Mouse (Mus musculus) heart, postnatal 0 days (tissue): ENCODE data around the gene Gm525. TPM values are rescaled to one million over a fixed set of nuclear protein-coding genes. Genes with fewer than 3 reads are reported as not detected.
A peak's percentile ranks its signal among the peaks of the same experiment; 100 is the strongest.

ENCODE experiments used
- ATAC-seq: fragments of 200-750 bp; cut with Nextera tagmentation; 2 replicates; pipeline ENCODE4 v1.8.0; 2017; ENCODE audit warnings: low read depth, moderate number of reproducible peaks, moderate library complexity; ENCODE audit not compliant: insufficient read depth
- DNase-seq: peaks from one replicate; pipeline ENCODE4 v3.0.0-alpha.2; 2016; ENCODE audit warnings: low spot score
- H3K27ac ChIP-seq: fragments of 300-500 bp; sonication (generic); 2 replicates; pipeline ENCODE4 v1.5.1; 2014; ENCODE audit warnings: low read depth, mild to moderate bottlenecking
- H3K27me3 ChIP-seq: fragments of 300-500 bp; sonication (generic); 2 replicates; pipeline ENCODE4 v1.6.1; 2014; ENCODE audit warnings: low read length, mixed read lengths; ENCODE audit not compliant: control insufficient read depth, insufficient read depth
- H3K36me3 ChIP-seq: fragments of 300-500 bp; sonication (generic); replicated peaks from 2 replicates; pipeline ENCODE4 v1.6.1; 2014; ENCODE audit warnings: low read length, mixed read lengths; ENCODE audit not compliant: control insufficient read depth, insufficient read depth
- H3K4me1 ChIP-seq: fragments of 300-500 bp; sonication (generic); 2 replicates; pipeline ENCODE4 v1.6.1; 2014; ENCODE audit warnings: antibody characterized with exemption; ENCODE audit not compliant: control insufficient read depth, insufficient read depth
- H3K4me2 ChIP-seq: fragments of 300-500 bp; sonication (generic); 2 replicates; pipeline ENCODE4 v1.6.1; 2014; ENCODE audit warnings: low read depth, mild to moderate bottlenecking, low read length, moderate library complexity
- H3K4me3 ChIP-seq: fragments of 300-500 bp; sonication (generic); 2 replicates; pipeline ENCODE4 v1.5.1; 2014; ENCODE audit warnings: low read depth, low read length
- H3K9ac ChIP-seq: fragments of 300-500 bp; sonication (generic); replicated peaks from 2 replicates; pipeline ENCODE4 v1.6.1; 2014; ENCODE audit warnings: low read depth, low read length, mixed read lengths
- H3K9me3 ChIP-seq: fragments of 300-500 bp; sonication (generic); replicated peaks from 2 replicates; pipeline ENCODE4 v1.6.1; 2016; ENCODE audit warnings: low read length; ENCODE audit not compliant: control insufficient read depth
- CTCF ChIP-seq: IDR thresholded peaks from 2 replicates; pipeline ENCODE4 v1.5.1; 2016; ENCODE audit warnings: antibody characterized with exemption, control low read depth, low read depth
- EP300 ChIP-seq: IDR thresholded peaks from 2 replicates; pipeline ENCODE4 v1.6.1; 2016; ENCODE audit warnings: antibody characterized with exemption, low read depth
- WGBS: fragments of 180-500 bp; shearing (Covaris S2); extraction: QIAGEN DNeasy Blood & Tissue Kit; methylation state at CpG from one replicate; pipeline ENCODE4 v1.1.7; 2014; 5-methylcytosine and 5-hydroxymethylcytosine counted together
- polyA plus RNA-seq: library from polyadenylated mRNA; unstranded; fragments of >200 nt; fragmentation: Nextera tagmentation; extraction: Ambion mirVana; gene quantifications from 2 replicates; pipeline ENCODE4 v1.2.1, GENCODE M21; 2015
- total RNA-seq: library from RNA; depleted of rRNA; stranded (reverse); fragments of >200 nt; gene quantifications from 2 replicates; pipeline ENCODE4 v1.2.3, GENCODE M21; 2014; ENCODE audit warnings: low replicate concordance

Gm525 gene
- total and polyA plus RNA-seq, 2 experiments from 2014 or later = not detected

DNA sequence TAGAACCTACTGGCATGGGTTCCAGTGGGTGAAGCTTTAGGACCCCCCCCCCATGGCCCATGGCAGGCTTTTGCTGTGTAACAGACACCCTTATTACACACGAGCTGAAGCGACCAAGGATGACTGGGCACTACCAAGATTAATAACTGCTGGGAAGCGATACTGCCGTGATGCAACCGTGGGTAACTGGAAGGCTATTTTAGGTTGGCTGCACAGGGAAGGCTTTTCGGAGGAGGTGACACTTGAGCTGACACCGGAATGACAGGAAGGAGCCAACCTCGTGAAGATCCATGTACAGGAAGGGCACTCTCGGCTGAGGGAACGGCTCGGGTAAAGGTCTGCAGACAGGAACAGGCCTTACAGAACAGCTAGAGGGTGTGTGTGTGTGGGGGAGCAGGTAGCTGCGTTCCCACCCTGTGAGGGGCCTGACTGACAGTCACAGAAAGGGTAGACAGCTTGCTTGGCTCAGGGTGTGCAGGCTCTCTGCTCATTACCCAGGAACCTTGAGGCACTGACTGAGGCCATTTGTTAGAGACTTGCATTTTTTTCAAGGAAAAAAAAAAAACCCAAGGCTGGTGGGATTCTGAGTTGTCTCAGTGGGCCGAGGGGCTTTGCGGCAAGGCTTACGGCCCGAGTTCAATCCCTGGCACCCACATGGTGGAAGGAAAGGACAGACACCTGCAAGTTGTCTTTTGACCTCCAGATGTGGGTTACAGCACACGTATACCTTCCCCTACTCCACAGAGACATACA is 24.6 kb downstream of the Gm525 start:
- no peaks in the 10 kb centered on the region for H3K36me3 ChIP-seq
- 58% methylated on average over 17 of the region's 17 CpGs for WGBS
- ATAC-seq (no peak), DNase-seq (no peak)
- no peak overlapping the region for H3K4me2 ChIP-seq
- H3K27ac ChIP-seq = no peak overlapping the region
- H3K9ac ChIP-seq = no peak overlapping the region
- H3K9me3 ChIP-seq = no peaks in the 10 kb centered on the region
- H3K4me1 ChIP-seq = no peaks in the 10 kb centered on the region; the same call in 1 of the 2 replicates
- H3K4me3 ChIP-seq = no peak overlapping the region
- TF ChIP-seq EP300 = no peak
- TF ChIP-seq CTCF = no peak
- no peaks in the 10 kb centered on the region for H3K27me3 ChIP-seq

DNA sequence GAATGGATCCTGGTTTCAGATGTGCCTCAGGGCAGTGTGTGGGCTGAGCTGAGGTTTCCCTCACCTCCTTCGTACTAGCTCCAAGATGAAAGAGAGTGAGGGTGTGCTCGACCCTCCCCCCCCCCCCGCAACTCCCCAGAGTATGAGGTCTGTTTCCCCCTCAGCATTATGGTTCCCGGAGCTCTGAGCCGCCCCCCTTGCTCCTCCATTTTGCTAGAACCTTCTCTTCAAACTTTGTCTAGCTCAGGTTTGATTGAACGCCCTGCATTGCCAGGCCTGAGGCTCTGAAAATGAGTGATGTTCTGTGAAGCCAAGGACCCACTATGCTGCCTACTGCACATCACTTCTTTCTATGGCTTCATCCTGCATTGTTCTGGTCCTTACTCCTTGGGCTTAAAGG is 25.3 kb downstream of the Gm525 start:
- DNase-seq = no peak
- Histone ChIP-seq H3K9ac (no peak overlapping the region), H3K4me2 (no peak overlapping the region), H3K27me3 (no peaks in the 10 kb centered on the region), H3K27ac (no peak overlapping the region; the same call in 1 of the 2 replicates), H3K4me3 (no peak overlapping the region), H3K36me3 (no peaks in the 10 kb centered on the region), H3K4me1 (no peaks in the 10 kb centered on the region; the same call in 1 of the 2 replicates), H3K9me3 (no peaks in the 10 kb centered on the region)
- WGBS = 83% methylated on average over 6 of the region's 6 CpGs
- TF ChIP-seq EP300 = no peak
- TF ChIP-seq CTCF = no peak
- no peak for ATAC-seq

DNA sequence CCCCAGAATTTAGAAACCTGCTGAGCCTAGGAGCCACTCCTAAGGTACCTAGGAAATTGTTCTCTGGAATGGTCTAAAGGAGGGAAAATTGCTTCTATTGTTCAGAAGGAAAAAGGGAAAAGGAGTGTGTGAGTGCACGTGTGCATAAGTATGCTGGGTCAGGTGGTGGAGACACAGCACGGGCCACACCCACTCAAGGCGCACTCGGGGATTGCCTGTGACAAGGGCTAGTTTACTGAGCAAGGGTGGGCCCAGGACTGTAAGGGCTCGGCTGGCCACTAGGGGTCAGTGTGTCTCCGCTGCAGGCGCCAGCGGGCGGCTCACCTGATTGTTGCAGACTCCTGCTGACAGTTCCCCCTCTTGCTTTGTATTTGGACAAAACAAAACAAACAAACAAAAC is 26.8 kb downstream of the Gm525 start:
- under 1% methylated on average over 9 of the region's 9 CpGs for WGBS
- Histone ChIP-seq H3K9ac (0 out of 2 replicates have a peak overlapping the region, but pooled peaks have one; percentile 53), H3K9me3 (no peaks in the 10 kb centered on the region), H3K36me3 (no peaks in the 10 kb centered on the region), H3K4me1 (no peaks in the 10 kb centered on the region; the same call in 1 of the 2 replicates), H3K27me3 (no peaks in the 10 kb centered on the region), H3K27ac (peak overlapping the region; percentile 37; the same call in 1 of the 2 replicates), H3K4me3 (peak overlapping the region; percentile 48), H3K4me2 (peak overlapping the region; percentile 81)
- DNase-seq = peak; percentile 80
- TF ChIP-seq EP300 (no peak), CTCF (peak; percentile 91)
- ATAC-seq = peak; percentile 86

DNA sequence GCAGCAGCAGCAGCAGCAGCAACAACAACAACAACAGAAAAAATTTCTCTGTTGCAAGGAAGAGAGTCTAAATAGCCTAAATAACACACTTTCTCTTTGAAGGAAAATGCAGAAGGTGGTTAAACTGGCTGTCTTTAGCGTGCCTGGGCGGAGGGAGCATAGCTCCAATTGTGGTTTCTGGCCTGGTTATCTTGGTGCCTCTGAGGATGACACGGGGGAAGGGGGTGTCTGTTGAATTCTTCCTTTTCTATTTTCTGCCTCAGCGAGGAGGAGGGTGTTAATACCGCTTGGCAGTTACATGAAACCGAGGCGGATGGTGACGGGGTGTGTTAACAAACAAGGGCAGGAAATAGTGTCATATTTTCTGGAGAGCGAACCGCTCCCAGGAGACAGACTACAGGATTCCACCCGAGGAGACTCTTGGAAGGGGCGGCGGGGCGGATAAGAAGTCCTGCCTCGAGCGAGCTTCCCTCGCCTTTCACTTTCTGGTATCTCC is 27.2 kb downstream of the Gm525 start:
- Histone ChIP-seq H3K4me1 (no peaks in the 10 kb centered on the region; the same call in 1 of the 2 replicates), H3K27me3 (no peaks in the 10 kb centered on the region), H3K4me2 (peak overlapping the region; percentile 81), H3K4me3 (peak overlapping the region; percentile 48), H3K27ac (peak overlapping the region; percentile 37; the same call in 1 of the 2 replicates), H3K9ac (peak overlapping the region; percentile 53; the same call in 1 of the 2 replicates), H3K9me3 (no peaks in the 10 kb centered on the region), H3K36me3 (no peaks in the 10 kb centered on the region)
- WGBS = 8% methylated on average over 17 of the region's 17 CpGs
- DNase-seq (peak; percentile 53), ATAC-seq (peak; percentile 62)
- TF ChIP-seq EP300 = no peak
- TF ChIP-seq CTCF = no peak

DNA sequence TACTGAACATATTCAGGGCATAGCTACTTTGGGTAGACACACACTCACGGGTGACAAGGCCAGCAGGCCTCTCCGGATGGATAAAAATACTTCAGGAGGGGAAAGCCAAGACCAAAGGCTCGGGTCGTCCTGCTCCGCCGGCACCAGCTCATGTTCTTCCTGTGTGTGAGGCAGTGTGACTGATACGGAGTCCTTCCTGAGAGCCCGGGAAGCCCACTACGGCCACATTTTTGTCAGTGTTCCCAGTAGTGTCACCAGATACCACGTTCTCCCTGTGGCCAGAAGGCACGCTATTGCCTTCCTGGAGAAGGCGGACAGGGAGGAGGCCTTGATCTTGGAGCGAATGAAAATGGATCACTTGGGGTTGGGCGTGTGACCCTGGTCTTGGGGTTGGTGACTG is 29.5 kb downstream of the Gm525 start:
- H3K36me3 ChIP-seq = no peaks in the 10 kb centered on the region
- 33% methylated on average over 14 of the region's 14 CpGs for WGBS
- H3K9ac ChIP-seq = no peak overlapping the region
- peaks cover under 1% of the 10 kb centered on the region; the same call in 1 of the 2 replicates for H3K4me1 ChIP-seq
- no peak for TF ChIP-seq EP300
- TF ChIP-seq CTCF = no peak
- no peak overlapping the region for H3K4me3 ChIP-seq
- ATAC-seq (0 out of 2 replicates have a peak, but pooled peaks have one; percentile 42), DNase-seq (peak; percentile 27)
- H3K4me2 ChIP-seq = no peak overlapping the region
- H3K9me3 ChIP-seq = no peaks in the 10 kb centered on the region
- H3K27me3 ChIP-seq = no peaks in the 10 kb centered on the region
- no peak overlapping the region for H3K27ac ChIP-seq
